Mouse (Mus musculus) splenic B cell, adult 2 months (primary cell): ENCODE measurements around the gene Tmem255a.
"Not testable (repeated sequence)": the region's sequence is repeated elsewhere in the genome, so short reads cannot be mapped to it uniquely, and the experiment has no call there.

Source experiments
- DNase-seq: peaks from one replicate; pipeline ENCODE4 v3.0.0-alpha.2; 2011; ENCODE audit warnings: low read depth, low spot score
- H3K27me3 ChIP-seq: 2 replicates; pipeline ENCODE4 v1.6.1; 2012; ENCODE audit warnings: mild to moderate bottlenecking, low read length, moderate library complexity, mixed read lengths; ENCODE audit not compliant: control insufficient read depth, poor library complexity, insufficient read depth, severe bottlenecking
- H3K36me3 ChIP-seq: 2 replicates; pipeline ENCODE4 v1.6.1; 2012; ENCODE audit warnings: mild to moderate bottlenecking, low read length, moderate library complexity, mixed read lengths; ENCODE audit not compliant: control insufficient read depth, poor library complexity, insufficient read depth, severe bottlenecking

The Tmem255a gene

DNA sequence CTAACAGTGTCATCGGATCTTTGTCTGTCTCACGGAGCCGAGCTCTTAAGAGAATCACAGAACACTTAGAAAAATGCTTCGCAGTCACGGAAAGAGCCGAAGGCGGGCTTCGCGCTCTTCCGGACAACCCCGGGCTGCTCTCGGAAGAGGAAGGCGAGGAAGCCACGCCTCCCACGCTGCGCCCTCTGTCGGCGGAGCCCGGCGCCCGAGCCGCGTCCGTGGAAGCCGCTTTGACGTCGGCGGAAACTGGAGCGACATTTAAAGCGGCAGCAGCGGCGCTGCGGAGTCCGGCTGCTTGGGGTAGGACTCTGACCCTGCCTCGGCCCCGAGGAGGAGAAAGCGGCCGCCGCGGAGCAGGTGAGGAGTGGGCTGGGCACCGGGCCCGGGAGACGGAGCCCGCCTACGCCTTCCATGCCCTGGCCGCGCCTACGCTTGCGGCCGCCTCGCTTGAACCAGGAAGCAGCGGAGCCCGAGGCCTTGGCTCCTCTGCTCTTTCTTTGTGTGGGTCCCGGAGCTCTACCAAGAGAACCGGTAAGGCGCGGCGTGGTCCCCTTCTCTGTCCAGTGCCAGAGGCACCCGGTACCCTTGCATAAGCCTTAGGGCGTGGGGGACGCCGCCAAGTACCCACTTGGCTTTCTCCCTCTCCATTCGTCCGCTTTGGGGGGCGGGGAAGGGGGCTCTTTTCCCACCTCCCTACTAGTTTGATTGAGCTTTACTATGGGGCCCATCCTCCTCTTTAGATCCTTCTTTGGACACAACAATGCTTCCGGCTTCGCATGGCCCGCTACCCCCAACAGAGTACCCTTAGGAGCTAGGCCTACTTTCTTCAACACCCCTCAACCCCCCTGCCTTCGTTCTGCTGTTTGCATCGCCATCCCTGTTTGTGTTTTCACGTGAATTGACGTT lies 62.4 kb downstream of the Tmem255a start, which contains the start of gene Zbtb33:
Gene Zbtb33, plus strand, starts transcription at position 242 of the 906 bp plus-strand sequence.
- DNase-seq = peak; percentile 91
- no peaks in the 10 kb centered on the region for H3K36me3 ChIP-seq
- no peaks in the 10 kb centered on the region for H3K27me3 ChIP-seq

DNA sequence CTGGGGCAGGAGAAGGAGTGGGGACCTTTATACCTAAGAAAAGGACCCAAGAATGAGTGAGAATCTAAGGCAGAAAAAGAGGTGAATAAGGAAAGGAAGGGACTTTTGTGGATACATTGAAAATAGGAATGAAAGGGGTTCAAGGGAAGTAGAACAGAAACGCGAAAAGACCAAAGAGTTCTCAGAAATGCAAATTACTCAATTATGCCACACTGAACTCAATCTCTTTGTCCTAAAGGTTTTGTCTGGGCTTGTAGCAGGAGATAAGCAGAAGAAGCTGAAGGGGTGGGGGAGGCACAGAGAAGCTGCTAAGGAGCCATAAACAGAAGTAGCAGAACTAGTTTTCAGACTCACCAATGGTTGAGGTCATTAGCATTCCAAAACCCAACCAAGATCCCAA lies 66.7 kb downstream of the Tmem255a start:
- no peak for DNase-seq
- Histone ChIP-seq H3K27me3 (no peaks in the 10 kb centered on the region), H3K36me3 (no peaks in the 10 kb centered on the region)

DNA sequence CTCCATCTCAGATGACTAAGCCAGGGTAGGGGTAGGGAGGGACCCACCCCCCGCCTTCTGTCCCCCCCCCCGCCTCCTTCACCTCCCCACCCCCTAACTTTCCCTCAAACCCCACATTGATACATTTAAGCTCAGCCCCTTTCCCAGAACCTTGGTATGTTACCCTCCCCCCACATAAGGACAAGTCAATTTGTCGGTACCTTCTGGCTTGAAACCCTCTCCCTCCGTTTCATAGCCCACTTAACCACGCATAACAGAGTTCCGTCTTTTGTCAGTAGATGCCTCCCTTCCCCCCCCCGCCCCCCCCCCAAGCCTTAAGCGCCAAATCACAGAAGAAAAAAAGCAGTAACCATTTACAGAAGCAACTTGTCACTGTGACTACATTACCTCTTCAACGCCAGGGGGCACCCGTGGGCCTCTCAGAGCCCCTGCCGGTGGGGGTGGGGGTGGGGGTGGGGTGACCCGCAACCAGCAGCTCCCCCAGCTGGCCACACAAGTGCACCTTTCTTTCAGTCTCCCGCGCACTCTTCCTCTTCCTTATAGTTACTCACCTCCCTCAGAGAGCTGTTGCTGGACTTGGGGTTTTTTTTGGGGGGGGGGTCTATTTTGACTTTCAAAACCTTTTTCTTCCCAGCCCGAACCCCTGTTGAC lies 70.5 kb downstream of the Tmem255a start:
- H3K36me3 ChIP-seq = no peaks in the 10 kb centered on the region
- no peaks in the 10 kb centered on the region for H3K27me3 ChIP-seq
- peak; percentile 86 for DNase-seq

GRCm38 (mm10) chrX:38180656-38181607 lies 71.3 kb downstream of the Tmem255a start:
- peak; percentile 23 for DNase-seq
- Histone ChIP-seq H3K27me3 (no peaks in the 10 kb centered on the region), H3K36me3 (no peaks in the 10 kb centered on the region)

GRCm38 (mm10) chrX:38179891-38180310 lies 72.3 kb downstream of the Tmem255a start:
- not testable (repeated sequence) for H3K27me3 ChIP-seq, H3K36me3 ChIP-seq
- peak; percentile 46 for DNase-seq

DNA sequence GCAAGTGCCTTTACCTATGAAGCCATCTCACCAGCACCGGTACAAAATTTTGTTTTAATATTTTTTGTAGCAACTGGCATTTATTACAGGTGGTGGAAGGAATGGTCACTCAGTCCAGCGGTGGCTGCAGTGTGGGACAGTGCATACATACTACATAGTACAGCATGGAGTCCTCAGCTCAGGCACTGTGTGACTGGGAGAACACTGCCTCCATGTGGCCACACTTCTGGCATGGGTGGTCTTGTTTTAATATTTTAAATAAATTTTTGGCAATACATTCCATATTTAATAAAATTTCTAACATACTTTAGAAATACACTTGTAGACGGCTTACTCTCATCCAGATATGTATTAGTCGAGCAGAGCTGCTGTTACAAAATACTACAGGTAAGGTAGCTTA lies 85.6 kb downstream of the Tmem255a start:
- Histone ChIP-seq H3K27me3 (no peaks in the 10 kb centered on the region), H3K36me3 (no peaks in the 10 kb centered on the region)
- DNase-seq = no peak

GRCm38 (mm10) chrX:38166064-38166463 lies 86.2 kb downstream of the Tmem255a start:
- Histone ChIP-seq H3K27me3 (no peaks in the 10 kb centered on the region), H3K36me3 (no peaks in the 10 kb centered on the region)
- no peak for DNase-seq

DNA sequence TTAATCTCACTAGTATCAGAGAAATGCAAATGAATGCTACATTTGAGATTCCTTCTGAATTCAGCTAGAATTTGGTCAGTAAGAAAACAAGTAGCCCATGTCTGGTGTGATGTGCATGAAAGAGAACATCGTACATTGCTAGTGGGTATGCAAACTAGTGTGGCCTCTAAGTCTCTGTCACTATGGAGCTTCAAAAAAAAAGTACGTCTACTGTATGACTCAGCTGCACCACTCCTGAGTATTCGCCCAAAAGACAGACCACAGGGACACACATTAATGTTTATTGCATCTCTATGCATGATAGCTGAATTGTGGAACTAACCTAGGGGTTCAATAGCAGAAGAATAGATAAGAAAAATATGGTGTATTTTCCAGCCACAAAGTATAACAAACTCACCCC lies 86.9 kb downstream of the Tmem255a start:
- no peak for DNase-seq
- no peaks in the 10 kb centered on the region for H3K36me3 ChIP-seq
- H3K27me3 ChIP-seq = no peaks in the 10 kb centered on the region

- DNase-seq = no peak
- no peaks in the 10 kb centered on the region for H3K36me3 ChIP-seq
- no peaks in the 10 kb centered on the region for H3K27me3 ChIP-seq
These were observed 93.1 kb downstream of the Tmem255a start for GRCm38 (mm10) chrX:38159097-38159496.
